Mouse (Mus musculus): ENCODE measurements around the gene Tubgcp6.

Tubgcp6 gene

DNA sequence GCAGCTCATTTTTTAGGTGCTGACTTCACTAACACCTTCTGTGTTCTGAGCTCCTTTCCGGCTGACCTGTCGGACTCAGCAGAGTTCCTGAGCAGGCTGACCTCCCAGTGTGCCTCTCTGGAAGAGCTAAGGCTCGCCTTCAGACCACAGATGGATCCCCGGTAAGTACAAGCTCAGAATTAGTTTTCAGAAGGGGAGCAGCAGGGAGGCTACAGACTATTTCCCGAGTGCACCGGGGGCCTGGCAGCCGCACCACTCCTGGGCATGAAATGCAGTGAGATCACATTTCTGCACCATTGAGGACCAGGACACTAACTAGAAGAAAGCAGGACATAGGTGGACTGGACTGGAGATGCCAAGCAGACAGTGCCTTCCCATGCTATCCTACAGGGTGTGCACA, 24.3 kb downstream of the Tubgcp6 start:
- peak; percentile 71 for DNase-seq

GRCm38 (mm10) chr15:89097450-89097849, 25.5 kb downstream of the Tubgcp6 start:
- no peak for DNase-seq

GRCm38 (mm10) chr15:89092181-89092580, 30.7 kb downstream of the Tubgcp6 start:
- DNase-seq = no peak

DNA sequence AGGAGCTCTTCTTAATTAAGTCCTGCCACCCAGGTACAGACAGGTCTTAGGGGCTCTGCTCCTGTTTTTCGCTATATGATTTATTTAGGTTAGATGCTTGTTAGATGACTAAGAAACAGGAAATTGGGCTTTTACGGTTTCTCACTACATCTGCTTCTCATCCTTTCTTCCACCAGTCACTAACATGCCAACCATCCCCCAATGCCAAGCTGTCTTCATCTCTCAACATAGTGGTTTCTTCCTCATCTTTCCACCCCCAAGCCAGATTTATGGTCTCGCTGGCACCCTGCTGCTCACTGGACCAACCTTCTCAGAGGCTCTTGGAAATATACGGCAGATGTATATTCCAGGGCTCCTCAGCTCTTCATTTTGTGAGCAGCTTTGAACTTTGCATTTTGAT, 32.2 kb downstream of the Tubgcp6 start:
- DNase-seq = no peak

- no peak for DNase-seq
Observed at GRCm38 (mm10) chr15:89089248-89090051, 33.5 kb downstream of the Tubgcp6 start.

DNA sequence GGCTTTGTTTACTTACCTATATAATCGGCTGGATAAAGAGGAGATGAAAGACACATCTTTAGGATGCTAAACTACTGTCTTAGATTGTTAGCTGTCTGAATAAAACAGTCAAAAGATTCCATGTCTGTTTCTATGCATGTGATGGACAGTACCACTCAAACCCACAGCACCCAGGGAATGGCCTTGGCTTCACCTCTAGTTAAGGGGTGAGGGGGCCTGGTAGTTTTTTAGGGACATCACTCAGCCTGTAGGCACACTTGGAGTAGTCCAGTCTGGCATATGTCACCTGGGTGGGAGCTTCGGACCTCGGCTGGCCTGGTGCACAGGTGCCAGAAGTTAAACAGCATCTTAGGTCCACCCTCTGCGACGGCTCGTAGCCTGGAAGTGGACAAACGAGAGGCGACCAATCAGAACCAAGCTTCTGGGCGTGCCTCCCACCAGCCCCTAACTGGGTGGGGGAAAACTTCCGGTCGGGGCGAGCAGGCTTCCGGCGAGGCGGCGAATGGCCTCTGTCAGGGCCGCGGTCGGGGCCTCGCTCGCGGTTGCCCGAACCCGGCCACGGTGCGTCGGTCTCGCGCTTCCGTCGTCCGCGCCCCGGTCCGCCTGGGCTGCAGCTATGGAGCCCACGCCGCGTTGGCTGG, 34.2 kb downstream of the Tubgcp6 start, which contains the start of gene Selenoo:
Gene Selenoo, plus strand, starts transcription at position 478 of the 641 bp plus-strand sequence.
- DNase-seq = peak; percentile 90

DNA sequence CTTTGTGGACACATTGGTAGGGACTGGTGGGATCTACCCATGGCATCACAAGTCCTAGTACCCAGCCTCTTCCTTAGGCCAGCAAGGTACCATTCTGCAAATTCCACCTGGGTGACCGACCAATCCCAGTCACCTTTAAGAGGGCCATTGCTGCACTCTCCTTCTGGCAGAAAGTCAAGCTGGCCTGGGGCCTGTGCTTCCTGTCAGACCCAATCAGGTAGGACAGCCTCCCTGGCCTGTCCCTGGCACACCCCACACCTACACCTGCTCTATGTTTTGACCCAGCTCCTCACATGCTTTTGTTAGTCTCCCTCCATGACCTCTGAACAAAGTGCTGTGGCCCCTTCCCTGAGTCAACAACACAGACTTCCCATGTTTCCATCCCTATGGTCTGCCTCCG, 38.1 kb downstream of the Tubgcp6 start:
- no peak for DNase-seq

- no peak for DNase-seq
Observed at GRCm38 (mm10) chr15:89083906-89084305, 39.0 kb downstream of the Tubgcp6 start.

DNA sequence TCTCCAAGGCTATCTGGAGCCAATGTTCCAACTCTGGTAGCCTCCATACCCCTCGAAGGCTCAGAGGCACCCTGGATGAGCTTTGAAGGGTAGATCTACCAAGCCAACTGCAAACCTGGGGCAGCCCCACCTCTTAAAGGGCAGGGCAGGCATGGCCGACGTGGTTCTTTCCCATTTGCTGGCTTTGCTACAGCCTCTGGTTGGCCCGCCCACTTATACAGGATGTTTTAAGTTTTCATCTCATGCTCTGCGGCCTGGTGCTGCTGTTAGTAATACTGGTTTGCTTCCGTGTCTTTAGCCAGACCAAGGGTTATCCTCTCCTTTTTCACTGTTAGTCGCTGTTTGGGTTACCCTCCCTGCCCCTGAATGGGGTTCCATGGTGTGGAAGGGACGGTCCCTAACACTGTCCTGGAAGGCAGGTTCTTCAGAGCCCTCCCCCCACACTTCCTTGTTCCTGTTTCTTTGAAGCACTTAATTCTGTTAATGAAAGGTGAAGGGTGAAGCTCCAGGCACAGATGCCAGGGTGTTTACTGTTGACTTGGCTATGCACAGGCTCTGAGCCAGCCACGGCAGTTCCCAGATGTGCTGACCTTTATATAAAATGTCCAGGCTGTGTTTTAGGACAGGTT, 44.6 kb downstream of the Tubgcp6 start:
- DNase-seq = no peak

DNA sequence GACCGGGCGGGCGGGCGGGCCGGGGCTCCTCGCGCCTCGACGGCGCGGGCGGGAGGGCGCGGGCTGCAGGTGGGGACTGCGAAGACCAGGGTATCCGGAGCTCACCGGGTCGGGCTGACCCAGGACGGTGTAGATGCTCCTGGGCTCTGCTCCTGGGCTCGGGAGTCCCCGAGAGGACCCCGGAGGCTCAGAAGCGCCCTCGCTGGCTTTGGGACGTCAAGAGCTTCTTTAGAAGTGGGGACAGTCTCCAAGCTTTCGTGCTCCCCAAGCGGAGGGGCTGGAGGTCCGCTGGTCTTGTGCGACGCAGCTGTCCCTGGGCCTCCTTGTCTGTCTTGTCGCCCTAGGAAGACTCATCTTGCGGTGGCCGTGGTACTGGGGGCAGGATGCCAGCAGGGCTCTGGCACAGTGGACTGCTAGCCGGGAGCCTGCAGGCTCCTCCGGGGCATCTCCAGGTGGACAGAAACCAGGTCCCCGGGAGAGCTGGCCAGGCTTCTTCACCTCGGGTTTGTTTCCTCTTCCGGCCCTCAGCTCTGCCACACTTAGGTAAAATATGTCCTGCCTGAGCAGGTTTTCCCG, 46.7 kb downstream of the Tubgcp6 start:
- peak; percentile 79 for DNase-seq

DNA sequence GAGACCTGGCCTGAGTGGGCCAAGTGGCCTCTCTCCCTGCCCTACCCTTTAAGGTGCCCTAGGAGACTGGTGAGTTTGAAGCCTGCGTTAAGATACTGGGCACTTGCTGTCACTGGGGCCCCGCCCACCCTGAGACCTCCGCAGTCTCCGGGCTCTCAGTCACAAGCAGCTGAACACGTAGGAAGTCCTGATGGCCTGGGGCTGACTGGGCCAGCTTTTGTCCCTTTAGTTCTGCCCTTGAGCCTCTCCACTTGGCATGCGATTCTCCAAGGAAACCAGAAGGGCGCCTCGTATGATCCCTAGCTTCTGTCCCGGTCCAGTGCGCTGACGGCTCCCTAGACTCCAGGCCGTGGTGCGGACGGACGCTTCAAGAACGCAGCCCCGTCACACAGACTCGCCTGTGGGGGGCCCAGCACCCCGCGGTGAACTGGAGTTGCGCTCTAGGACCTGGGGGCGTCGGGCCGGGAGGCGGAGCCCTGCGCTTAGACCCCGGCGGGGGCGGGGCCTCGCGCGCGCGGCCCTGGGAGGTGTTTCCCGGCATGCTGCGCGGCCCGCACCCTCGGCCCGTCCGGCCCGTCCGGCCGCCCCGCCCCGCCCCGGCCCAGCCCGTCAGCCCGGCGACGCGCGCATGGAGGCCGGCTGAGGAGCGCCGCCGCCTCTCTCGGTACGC, 47.3 kb downstream of the Tubgcp6 start:
- DNase-seq = peak; percentile 85

GRCm38 (mm10) chr15:89074613-89075477, 48.1 kb downstream of the Tubgcp6 start, which contains the start of gene Trabd:
Gene Trabd, plus strand, starts transcription at chr15:89075124.
- no peak for DNase-seq

GRCm38 (mm10) chr15:89073993-89074603, 48.8 kb downstream of the Tubgcp6 start:
- DNase-seq = no peak

DNA sequence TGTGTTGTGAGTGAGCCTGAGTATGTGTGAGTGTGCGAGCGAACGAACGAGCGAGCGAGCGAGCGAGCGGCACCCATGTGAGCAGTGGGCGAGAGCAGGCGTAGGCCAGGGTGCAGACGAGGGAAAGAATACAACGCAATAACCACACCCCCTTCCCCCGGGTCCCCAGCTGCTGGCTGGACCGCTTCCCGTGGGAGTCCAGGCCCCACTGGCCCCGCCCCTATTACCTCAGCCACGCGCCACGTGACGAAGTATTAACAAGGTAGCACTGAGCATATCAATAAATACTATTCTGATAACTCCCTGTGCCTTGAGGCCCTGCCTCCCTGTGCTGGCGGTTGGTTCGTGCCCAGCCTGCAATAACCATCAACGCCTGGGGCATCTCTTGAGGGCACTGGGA, 52.3 kb downstream of the Tubgcp6 start:
- peak; percentile 29 for DNase-seq

DNA sequence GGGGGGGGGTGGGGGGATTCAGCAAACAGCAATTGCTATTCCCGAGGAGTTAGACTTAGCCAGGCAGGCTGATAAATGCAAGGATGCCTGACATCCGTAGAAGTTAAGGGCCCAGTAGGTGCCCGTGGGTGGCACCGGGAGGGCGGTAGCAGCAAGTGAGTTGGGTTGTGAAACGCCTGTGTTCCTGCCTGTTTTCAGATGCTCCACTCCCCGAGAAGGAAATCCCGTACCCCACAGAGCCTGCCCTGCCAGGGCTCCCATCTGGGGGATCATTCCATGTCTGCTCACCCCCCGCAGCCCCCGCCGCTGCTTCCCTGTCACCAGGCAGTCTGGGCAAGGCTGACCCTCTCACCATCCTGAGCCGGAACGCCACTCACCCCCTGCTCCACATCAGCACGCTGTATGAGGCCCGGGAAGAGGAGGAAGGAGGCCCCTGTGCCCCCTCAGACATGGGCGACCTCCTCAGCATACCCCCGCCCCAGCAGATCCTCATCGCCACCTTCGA, 53.5 kb downstream of the Tubgcp6 start:
- peak; percentile 11 for DNase-seq

DNA sequence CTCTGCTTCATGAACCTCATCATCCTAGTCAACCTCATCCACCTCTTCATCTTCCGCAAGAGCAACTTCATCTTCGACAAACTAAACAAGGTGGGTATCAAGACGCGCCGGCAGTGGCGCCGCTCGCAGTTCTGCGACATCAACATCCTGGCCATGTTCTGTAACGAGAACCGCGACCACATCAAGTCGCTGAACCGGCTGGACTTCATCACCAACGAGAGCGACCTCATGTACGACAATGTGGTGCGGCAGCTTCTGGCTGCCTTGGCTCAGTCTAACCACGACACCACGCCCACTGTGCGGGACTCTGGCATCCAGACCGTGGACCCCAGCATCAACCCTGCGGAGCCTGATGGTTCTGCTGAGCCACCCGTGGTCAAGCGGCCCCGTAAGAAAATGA, 54.7 kb downstream of the Tubgcp6 start:
- DNase-seq = peak; percentile 15

GRCm38 (mm10) chr15:89067609-89068008, 55.3 kb downstream of the Tubgcp6 start:
- DNase-seq = peak; percentile 20

- peak; percentile 19 for DNase-seq
Observed at GRCm38 (mm10) chr15:89064891-89065290, 58.0 kb downstream of the Tubgcp6 start.

GRCm38 (mm10) chr15:89063536-89063935, 59.4 kb downstream of the Tubgcp6 start:
- peak; percentile 75 for DNase-seq

DNA sequence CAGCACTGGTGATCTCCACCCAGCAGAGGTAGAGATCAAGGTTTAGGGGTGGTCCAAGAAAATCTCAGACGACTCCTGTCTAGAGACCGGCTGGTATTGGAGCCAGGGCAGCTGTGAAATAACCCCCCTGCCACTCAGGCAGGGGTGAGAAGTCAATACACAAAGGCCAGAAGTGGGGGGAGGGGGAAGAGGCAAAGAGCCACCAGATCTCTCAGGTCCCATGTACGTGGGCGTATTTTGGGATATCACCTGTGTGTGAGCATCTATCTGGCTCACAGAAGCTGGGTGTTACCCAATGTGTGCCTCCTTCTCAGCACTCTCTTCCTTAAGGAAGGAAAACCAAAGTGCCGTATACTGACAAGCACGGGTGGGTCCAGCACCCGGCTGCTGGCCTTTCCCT, 59.9 kb downstream of the Tubgcp6 start:
- peak; percentile 38 for DNase-seq

DNA sequence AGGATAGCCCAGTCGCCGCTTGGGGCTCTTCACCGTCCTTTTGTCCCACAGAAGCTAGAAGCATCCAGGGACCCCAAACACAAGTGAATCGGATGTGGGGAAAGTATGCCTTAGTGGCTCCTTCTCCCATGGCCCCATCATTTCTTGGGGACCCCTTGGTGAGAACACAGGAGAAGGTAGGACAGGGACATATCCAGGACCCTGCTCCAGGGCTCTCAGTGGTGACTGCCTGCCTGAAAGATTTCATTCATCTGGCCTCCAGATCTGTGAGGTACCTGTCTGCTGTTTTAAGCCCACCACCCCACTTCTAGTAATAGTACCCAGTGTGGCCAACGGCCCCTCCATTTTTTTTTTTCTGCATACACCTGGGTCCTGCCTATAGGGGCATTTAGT, 60.4 kb downstream of the Tubgcp6 start:
- DNase-seq = peak; percentile 21
